In genomic region chr5:66054394-66054793, GRCm38 (mm10) we compare ENCODE assay signal across 14 mouse cellular contexts. TPM values are rescaled to one million over a fixed set of nuclear protein-coding genes. Genes with fewer than 3 reads are reported as not detected.
A peak's percentile ranks its signal among the peaks of the same experiment; 100 is the strongest.
DNase-seq lines count a peak whose midpoint lies in the region; ATAC-seq and TF ChIP-seq lines count a peak whose summit lies in the region.
"Had no signal": no experiment of that assay in that cellular context is flagged by ENCODE, and none has a peak within 500 bp of the region (broad histone marks: within the 10 kb centered on the region; RNA-seq: fewer than 3 reads in every experiment).

No protein-coding gene starts in this region.

- no peak overlapping the region for H3K9ac ChIP-seq in kidney, embryonic 15.5 days
- H3K9ac ChIP-seq in stomach, postnatal 0 days (ENCODE audit: low read length): no peak overlapping the region
- H3K9ac ChIP-seq: embryonic facial prominence, embryonic 13.5 days had no signal

- ATAC-seq in erythroblast, adult 5-6 weeks (replicated peaks; ENCODE audit: low FRiP score, poor library complexity, severe bottlenecking): no peak
- ATAC-seq in kidney, embryonic 15.5 days (replicated peaks; ENCODE audit: low FRiP score): 0 out of 2 replicates have a peak, but pooled peaks have one; percentile 35
- peak; percentile 78 for ATAC-seq in stomach, postnatal 0 days (ENCODE audit: low FRiP score, low TSS enrichment)

- peak overlapping the region; percentile 19 for H3K4me2 ChIP-seq in kidney, embryonic 15.5 days
- H3K4me2 ChIP-seq in stomach, postnatal 0 days (replicated peaks; ENCODE audit: low read depth): no peak overlapping the region
- H3K4me2 ChIP-seq: embryonic facial prominence, embryonic 13.5 days had no signal

- no peak for TF ChIP-seq EP300 in stomach, postnatal 0 days (optimal IDR thresholded peaks at IDR 0.05)

- no peaks in the 10 kb centered on the region for H3K4me1 ChIP-seq in erythroblast, embryonic 14.5 days (ENCODE audit: control insufficient read depth)
- peaks cover 18% of the 10 kb centered on the region for H3K4me1 ChIP-seq in kidney, embryonic 15.5 days
- 0 out of 2 replicates have a peak, but pooled peaks cover 2% of the 10 kb centered on the region for H3K4me1 ChIP-seq in stomach, postnatal 0 days (replicated peaks; ENCODE audit: control insufficient read depth, insufficient read depth)

- TF ChIP-seq CTCF in stomach, postnatal 0 days (IDR thresholded peaks at IDR 0.05; ENCODE audit: low read depth): no peak

- no peaks in the 10 kb centered on the region for H3K9me3 ChIP-seq in erythroblast, embryonic 14.5 days (ENCODE audit: control insufficient read depth, low read length)
- H3K9me3 ChIP-seq in kidney, embryonic 15.5 days (replicated peaks): no peaks in the 10 kb centered on the region
- H3K9me3 ChIP-seq in stomach, postnatal 0 days (ENCODE audit: control insufficient read depth, low read length): no peaks in the 10 kb centered on the region
- H3K9me3 ChIP-seq: embryonic facial prominence, embryonic 13.5 days had no signal

- H3K4me3 ChIP-seq in erythroblast, embryonic 14.5 days (replicated peaks): peak overlapping the region; percentile 14
- H3K4me3 ChIP-seq in kidney, embryonic 15.5 days (replicated peaks): peak overlapping the region; percentile 30
- H3K4me3 ChIP-seq in stomach, postnatal 0 days (ENCODE audit: low read depth, low read length): peak overlapping the region; percentile 18
- H3K4me3 ChIP-seq: embryonic facial prominence, embryonic 13.5 days had no signal

- 55% methylated on average over 9 of the region's 9 CpGs for WGBS in kidney, embryonic 15.5 days
- 42% methylated on average over 9 of the region's 9 CpGs for WGBS in stomach, postnatal 0 days

- peak; percentile 31 for DNase-seq in liver
- DNase-seq in stomach, postnatal 0 days (ENCODE audit: low spot score): peak; percentile 84
- no peak for DNase-seq in layer of hippocampus, adult 18-20 months (ENCODE audit: low spot score in 2 of 2)
- DNase-seq in thymus, postnatal 0 days (ENCODE audit: low spot score): no peak
- DNase-seq in retina, postnatal 1 day: no peak
- DNase-seq: adrenal gland, adult 2 months; heart, postnatal 4 days; layer of hippocampus, postnatal 36 days; lung, adult 2 months had no signal

- peak overlapping the region; percentile 92; the same call in 1 of the 2 replicates for H3K27ac ChIP-seq in kidney, embryonic 15.5 days
- no peak overlapping the region for H3K27ac ChIP-seq in stomach, postnatal 0 days (replicated peaks)
- H3K27ac ChIP-seq: embryonic facial prominence, embryonic 13.5 days had no signal

- no peaks in the 10 kb centered on the region for H3K27me3 ChIP-seq in erythroblast, embryonic 14.5 days (ENCODE audit: control insufficient read depth)
- no peaks in the 10 kb centered on the region for H3K27me3 ChIP-seq in kidney, embryonic 15.5 days
- H3K27me3 ChIP-seq in stomach, postnatal 0 days (ENCODE audit: control insufficient read depth, insufficient read depth, low read length): no peaks in the 10 kb centered on the region
- H3K27me3 ChIP-seq: embryonic facial prominence, embryonic 13.5 days had no signal

- no peaks in the 10 kb centered on the region; the same call in 1 of the 2 replicates for H3K36me3 ChIP-seq in erythroblast, embryonic 14.5 days (ENCODE audit: control insufficient read depth)
- H3K36me3 ChIP-seq in kidney, embryonic 15.5 days: no peaks in the 10 kb centered on the region
- H3K36me3 ChIP-seq in stomach, postnatal 0 days (ENCODE audit: control insufficient read depth, insufficient read depth, low read length): no peaks in the 10 kb centered on the region
- H3K36me3 ChIP-seq: embryonic facial prominence, embryonic 13.5 days had no signal

RNA-seq across cellular contexts. Expression of gene 9130230L23Rik, which starts 50.3 kb away (rescaled TPM):
- polyA plus RNA-seq in erythroblast, embryonic 14.5 days (2012): not detected in 2 replicates
- total RNA-seq in erythroblast, adult 5-6 weeks (2015; ENCODE audit: low replicate concordance): not detected in 2 replicates
- total RNA-seq in erythroblast, adult 5-6 weeks (2017; ENCODE audit: low replicate concordance): not detected in 2 replicates
- polyA plus RNA-seq in kidney, embryonic 15.5 days (2015; fragmentation: Nextera tagmentation; extraction: Ambion mirVana): 0.42 and 0.65 TPM in 2 replicates
- 4.7 and 4.8 TPM in 2 replicates for polyA plus RNA-seq in stomach, postnatal 0 days (2015; fragmentation: Nextera tagmentation; extraction: Ambion mirVana)
- total RNA-seq in layer of hippocampus, adult 18-20 months (2021): not detected
- polyA plus RNA-seq in thymus, postnatal 0 days (2015; fragmentation: Nextera tagmentation; extraction: Ambion mirVana): 0.82 and 1.0 TPM in 2 replicates
- total RNA-seq: heart, adult 8-10 months; heart, postnatal 4 days; layer of hippocampus, postnatal 36 days had no signal
- polyA plus RNA-seq: embryonic facial prominence, embryonic 13.5 days had no signal

Comparison
In these comparisons a context has a peak if more than half of its experiments do, and no peak if none do; other contexts are left out.
1. DNase-seq: peak in liver (single experiment) and stomach, postnatal 0 days (single experiment); none in layer of hippocampus, adult 18-20 months (0 of 2), thymus, postnatal 0 days (single experiment) and retina, postnatal 1 day (single experiment).
2. Peak in every context shown above with its lines, with median percentiles within 50 percentile points of each other: H3K4me3 ChIP-seq.